Mouse (Mus musculus): Measurements from ENCODE around the gene 5730522E02Rik. TPM values are rescaled to one million over a fixed set of nuclear protein-coding genes. Genes with fewer than 3 reads are reported as not detected.

5730522E02Rik gene
- polyA plus RNA-seq, 1 experiment, result not detected

- H3K4me3 ChIP-seq, result no peak overlapping the region
Observed at GRCm38 (mm10) chr11:25997469-25997868, 213.1 kb downstream of the 5730522E02Rik start.

DNA sequence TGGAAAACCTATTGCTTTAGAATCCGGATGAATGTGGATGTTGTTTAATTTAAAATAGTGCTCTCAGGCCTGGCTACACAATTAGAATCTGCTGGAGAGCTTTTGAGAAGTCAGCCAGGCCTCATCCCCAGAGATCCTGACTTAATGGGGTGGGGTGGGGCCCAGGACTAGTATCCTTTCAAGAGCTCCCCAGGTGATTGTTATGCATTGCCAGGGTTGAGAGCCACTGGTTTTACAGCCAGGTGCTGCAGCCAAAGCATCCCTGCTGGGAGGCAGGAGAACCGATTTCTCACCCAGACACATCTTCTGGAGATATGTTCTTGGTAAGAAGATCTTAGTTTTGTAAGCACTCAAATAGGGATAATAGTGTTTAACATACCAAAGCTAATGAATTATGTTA lies 216.4 kb downstream of the 5730522E02Rik start:
- H3K79me2 ChIP-seq (ENCODE audit: control insufficient read depth, insufficient read depth), result no peaks in the 10 kb centered on the region
- TF ChIP-seq REST (IDR thresholded peaks at IDR 0.05; ENCODE audit: insufficient read depth, insufficient read length) (no peak), POLR2AphosphoS2 (IDR thresholded peaks at IDR 0.05; ENCODE audit: insufficient read length, low read depth) (no peak), MAX (IDR thresholded peaks at IDR 0.05; ENCODE audit: low read depth) (no peak), MYOD1 (IDR thresholded peaks at IDR 0.05; ENCODE audit: control insufficient read depth in 1 of 3, insufficient read length in 2 of 3, low read depth in 2 of 3) (no peak), CEBPB (IDR thresholded peaks at IDR 0.05; ENCODE audit: insufficient read depth, poor library complexity, severe bottlenecking) (no peak), SRF (IDR thresholded peaks at IDR 0.05; ENCODE audit: control insufficient read depth, insufficient read length, low read depth) (no peak), USF1 (IDR thresholded peaks at IDR 0.05; ENCODE audit: low read depth) (no peak), E2F4 (IDR thresholded peaks at IDR 0.05; ENCODE audit: insufficient read depth) (no peak), MYOG (IDR thresholded peaks at IDR 0.05; ENCODE audit: control insufficient read depth in 1 of 3, insufficient read depth in 1 of 3, insufficient read length in 2 of 3, low read depth in 2 of 3) (no peak)
- H3K36me3 ChIP-seq (ENCODE audit: control insufficient read depth, insufficient read depth), result no peaks in the 10 kb centered on the region
- H3K4me3 ChIP-seq, result no peak overlapping the region
- no peak overlapping the region for H3K4me2 ChIP-seq (ENCODE audit: low read depth)
- H3ac ChIP-seq (ENCODE audit: control insufficient read depth, insufficient read length), result no peak overlapping the region
- H3K27me3 ChIP-seq (ENCODE audit: control insufficient read depth, insufficient read depth, insufficient read length), result no peaks in the 10 kb centered on the region

More at GRCm38 (mm10) chr11:25997469-25997868, 213.1 kb downstream of the 5730522E02Rik start:
- Histone ChIP-seq H3K4me2 (ENCODE audit: low read depth) (no peak overlapping the region), H3K27me3 (ENCODE audit: control insufficient read depth, insufficient read depth, insufficient read length) (no peaks in the 10 kb centered on the region), H3K79me2 (ENCODE audit: control insufficient read depth, insufficient read depth) (no peaks in the 10 kb centered on the region), H3ac (ENCODE audit: control insufficient read depth, insufficient read length) (no peak overlapping the region), H3K36me3 (ENCODE audit: control insufficient read depth, insufficient read depth) (no peaks in the 10 kb centered on the region)
- TF ChIP-seq REST (IDR thresholded peaks at IDR 0.05; ENCODE audit: insufficient read depth, insufficient read length) (no peak), POLR2A (IDR thresholded peaks at IDR 0.05; ENCODE audit: insufficient read length, low read depth) (no peak), USF1 (IDR thresholded peaks at IDR 0.05; ENCODE audit: low read depth) (no peak), TCF12 (IDR thresholded peaks at IDR 0.05; ENCODE audit: insufficient read depth, poor library complexity, severe bottlenecking) (no peak), SRF (IDR thresholded peaks at IDR 0.05; ENCODE audit: control insufficient read depth, insufficient read length, low read depth) (no peak), CEBPB (IDR thresholded peaks at IDR 0.05; ENCODE audit: insufficient read depth, poor library complexity, severe bottlenecking) (no peak), E2F4 (IDR thresholded peaks at IDR 0.05; ENCODE audit: insufficient read depth) (no peak), MAX (IDR thresholded peaks at IDR 0.05; ENCODE audit: low read depth) (no peak), TCF3 (IDR thresholded peaks at IDR 0.05; ENCODE audit: insufficient read length, low read depth) (no peak), MYOG (IDR thresholded peaks at IDR 0.05; ENCODE audit: control insufficient read depth in 1 of 3, insufficient read depth in 1 of 3, insufficient read length in 2 of 3, low read depth in 2 of 3) (no peak), MYOD1 (IDR thresholded peaks at IDR 0.05; ENCODE audit: control insufficient read depth in 1 of 3, insufficient read length in 2 of 3, low read depth in 2 of 3) (no peak), POLR2AphosphoS2 (IDR thresholded peaks at IDR 0.05; ENCODE audit: insufficient read length, low read depth) (no peak)

DNA sequence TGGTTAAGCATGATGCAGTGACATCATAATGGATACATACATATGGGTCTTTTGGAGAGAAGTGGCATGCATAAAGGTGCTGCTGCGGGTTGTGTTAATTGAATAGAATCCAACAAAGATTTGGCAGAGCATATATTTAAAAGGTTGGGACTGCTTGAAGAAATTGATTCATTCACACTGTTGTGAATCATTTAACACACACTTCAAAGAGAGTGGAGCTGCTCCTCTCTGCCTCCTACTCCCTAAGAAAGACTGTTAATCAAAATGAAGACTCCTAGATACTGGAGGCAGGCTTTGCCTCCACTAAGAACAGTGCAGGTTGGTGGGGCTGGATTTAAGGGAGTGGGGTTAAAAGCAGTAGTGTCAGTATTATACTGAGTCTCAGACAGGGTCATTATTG lies 218.3 kb downstream of the 5730522E02Rik start:
- Histone ChIP-seq H3K27me3 (ENCODE audit: control insufficient read depth, insufficient read depth, insufficient read length) (no peaks in the 10 kb centered on the region), H3K79me2 (ENCODE audit: control insufficient read depth, insufficient read depth) (no peaks in the 10 kb centered on the region), H3ac (ENCODE audit: control insufficient read depth, insufficient read length) (no peak overlapping the region), H3K4me3 (no peak overlapping the region), H3K4me2 (ENCODE audit: low read depth) (no peak overlapping the region), H3K36me3 (ENCODE audit: control insufficient read depth, insufficient read depth) (no peaks in the 10 kb centered on the region)
- TF ChIP-seq E2F4 (IDR thresholded peaks at IDR 0.05; ENCODE audit: insufficient read depth), result no peak
- TF ChIP-seq CEBPB (IDR thresholded peaks at IDR 0.05; ENCODE audit: insufficient read depth, poor library complexity, severe bottlenecking), result no peak
- no peak for TF ChIP-seq USF1 (IDR thresholded peaks at IDR 0.05; ENCODE audit: low read depth)
- no peak for TF ChIP-seq REST (IDR thresholded peaks at IDR 0.05; ENCODE audit: insufficient read depth, insufficient read length)
- no peak for TF ChIP-seq TCF3 (IDR thresholded peaks at IDR 0.05; ENCODE audit: insufficient read length, low read depth)
- TF ChIP-seq SRF (IDR thresholded peaks at IDR 0.05; ENCODE audit: control insufficient read depth, insufficient read length, low read depth), result no peak
- TF ChIP-seq POLR2AphosphoS2 (IDR thresholded peaks at IDR 0.05; ENCODE audit: insufficient read length, low read depth), result no peak
- no peak for TF ChIP-seq POLR2A (IDR thresholded peaks at IDR 0.05; ENCODE audit: insufficient read length, low read depth)
- TF ChIP-seq MAX (IDR thresholded peaks at IDR 0.05; ENCODE audit: low read depth), result no peak
- TF ChIP-seq MYOD1 (IDR thresholded peaks at IDR 0.05; ENCODE audit: control insufficient read depth in 1 of 3, insufficient read length in 2 of 3, low read depth in 2 of 3), result no peak
- TF ChIP-seq MYOG (IDR thresholded peaks at IDR 0.05; ENCODE audit: control insufficient read depth in 1 of 3, insufficient read depth in 1 of 3, insufficient read length in 2 of 3, low read depth in 2 of 3), result no peak

DNA sequence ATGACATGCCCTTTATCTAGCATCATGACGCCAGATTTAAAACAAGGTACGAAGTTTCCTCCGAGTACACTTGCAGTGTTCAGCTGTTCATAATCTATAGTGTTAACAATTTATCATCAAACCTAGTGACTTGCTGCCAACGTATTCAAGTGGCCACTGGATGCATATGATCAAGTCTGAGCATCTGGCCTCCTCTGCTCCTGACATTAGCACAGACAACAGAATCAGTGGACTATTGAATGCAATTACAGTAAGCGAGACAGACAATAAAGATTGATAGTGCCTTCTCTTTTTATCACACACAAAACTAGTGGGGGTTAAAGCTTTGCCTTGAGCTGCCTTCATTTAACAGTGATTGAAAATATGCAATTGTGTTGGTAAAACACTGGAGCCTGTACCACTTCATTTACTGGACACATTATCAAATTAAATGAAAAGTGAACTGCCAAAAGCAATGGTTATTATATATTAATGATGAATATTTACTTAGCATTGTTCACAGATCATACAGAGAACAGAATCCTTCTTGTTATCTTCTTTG lies 231.8 kb downstream of the 5730522E02Rik start:
- TF ChIP-seq MYOG (IDR thresholded peaks at IDR 0.05; ENCODE audit: control insufficient read depth in 1 of 3, insufficient read depth in 1 of 3, insufficient read length in 2 of 3, low read depth in 2 of 3) (no peak), REST (IDR thresholded peaks at IDR 0.05; ENCODE audit: insufficient read depth, insufficient read length) (no peak), MAX (IDR thresholded peaks at IDR 0.05; ENCODE audit: low read depth) (no peak)
- Histone ChIP-seq H3K36me3 (ENCODE audit: control insufficient read depth, insufficient read depth) (no peaks in the 10 kb centered on the region), H3K4me2 (ENCODE audit: low read depth) (no peak overlapping the region), H3K27me3 (ENCODE audit: control insufficient read depth, insufficient read depth, insufficient read length) (no peaks in the 10 kb centered on the region), H3ac (ENCODE audit: control insufficient read depth, insufficient read length) (no peak overlapping the region), H3K4me3 (no peak overlapping the region), H3K79me2 (ENCODE audit: control insufficient read depth, insufficient read depth) (no peaks in the 10 kb centered on the region)

- TF ChIP-seq POLR2A (IDR thresholded peaks at IDR 0.05; ENCODE audit: insufficient read length, low read depth) (no peak), MYOD1 (IDR thresholded peaks at IDR 0.05; ENCODE audit: control insufficient read depth in 1 of 3, insufficient read length in 2 of 3, low read depth in 2 of 3) (no peak), SRF (IDR thresholded peaks at IDR 0.05; ENCODE audit: control insufficient read depth, insufficient read length, low read depth) (no peak), MYOG (IDR thresholded peaks at IDR 0.05; ENCODE audit: control insufficient read depth in 1 of 3, insufficient read depth in 1 of 3, insufficient read length in 2 of 3, low read depth in 2 of 3) (no peak), REST (IDR thresholded peaks at IDR 0.05; ENCODE audit: insufficient read depth, insufficient read length) (no peak), MAX (IDR thresholded peaks at IDR 0.05; ENCODE audit: low read depth) (no peak), USF1 (IDR thresholded peaks at IDR 0.05; ENCODE audit: low read depth) (no peak), CEBPB (IDR thresholded peaks at IDR 0.05; ENCODE audit: insufficient read depth, poor library complexity, severe bottlenecking) (no peak), E2F4 (IDR thresholded peaks at IDR 0.05; ENCODE audit: insufficient read depth) (no peak), TCF12 (IDR thresholded peaks at IDR 0.05; ENCODE audit: insufficient read depth, poor library complexity, severe bottlenecking) (no peak), POLR2AphosphoS2 (IDR thresholded peaks at IDR 0.05; ENCODE audit: insufficient read length, low read depth) (no peak), TCF3 (IDR thresholded peaks at IDR 0.05; ENCODE audit: insufficient read length, low read depth) (no peak)
- H3K4me2 ChIP-seq (ENCODE audit: low read depth), result no peak overlapping the region
- no peaks in the 10 kb centered on the region for H3K79me2 ChIP-seq (ENCODE audit: control insufficient read depth, insufficient read depth)
- H3K27me3 ChIP-seq (ENCODE audit: control insufficient read depth, insufficient read depth, insufficient read length), result no peaks in the 10 kb centered on the region
- H3K4me3 ChIP-seq, result no peak overlapping the region
- H3K36me3 ChIP-seq (ENCODE audit: control insufficient read depth, insufficient read depth), result no peaks in the 10 kb centered on the region
- H3ac ChIP-seq (ENCODE audit: control insufficient read depth, insufficient read length), result no peak overlapping the region
Observed at GRCm38 (mm10) chr11:25941504-25941903, 269.1 kb downstream of the 5730522E02Rik start.

Data from myocyte (in vitro differentiated cells).